10 mouse cellular contexts compared by ENCODE assay signal in genomic region chr1:132385266-132385665, GRCm38 (mm10). TPM values are rescaled to one million over a fixed set of nuclear protein-coding genes. Genes with fewer than 3 reads are reported as not detected.
A peak's percentile ranks its signal among the peaks of the same experiment; 100 is the strongest.
DNase-seq lines count a peak whose midpoint lies in the region; ATAC-seq and TF ChIP-seq lines count a peak whose summit lies in the region.
"Had no signal": no experiment of that assay in that cellular context is flagged by ENCODE, and none has a peak within 500 bp of the region (broad histone marks: within the 10 kb centered on the region; RNA-seq: fewer than 3 reads in every experiment).

No protein-coding gene starts in this region.

- peak overlapping the region; percentile 77 for H3K27ac ChIP-seq in hindbrain, embryonic 13.5 days
- H3K27ac ChIP-seq in midbrain, embryonic 10.5 days (replicated peaks), result peak overlapping the region; percentile 50
- H3K27ac ChIP-seq: stomach, embryonic 15.5 days had no signal

- peaks cover 81% of the 10 kb centered on the region for H3K4me1 ChIP-seq in hindbrain, embryonic 13.5 days (replicated peaks)
- peaks cover 70% of the 10 kb centered on the region for H3K4me1 ChIP-seq in midbrain, embryonic 10.5 days

- in situ Hi-C loops in Patski (cut with MboI; ENCODE audit: low pct_unique_long_range_greater_than_20kb), result no loop called here

- H3K4me2 ChIP-seq in hindbrain, embryonic 13.5 days, result peak overlapping the region; percentile 27
- H3K4me2 ChIP-seq: stomach, embryonic 15.5 days had no signal

- H3K9me3 ChIP-seq in hindbrain, embryonic 13.5 days, result no peaks in the 10 kb centered on the region
- no peaks in the 10 kb centered on the region for H3K9me3 ChIP-seq in midbrain, embryonic 10.5 days (replicated peaks)
- H3K9me3 ChIP-seq: stomach, embryonic 15.5 days had no signal

- DNase-seq in embryo, embryonic 10 days (ENCODE audit: low spot score), result peak; percentile 62
- no peak for DNase-seq in embryo, embryonic 9.5 days (ENCODE audit: extremely low spot score)
- DNase-seq in Patski (ENCODE audit: low read depth, low spot score), result no peak
- no peak for DNase-seq in midbrain, embryonic 10.5 days (ENCODE audit: low spot score)
- DNase-seq in adrenal gland, postnatal 4 days (ENCODE audit: low spot score in 2 of 2), result no peak
- DNase-seq in layer of hippocampus, adult 18-20 months (ENCODE audit: low spot score in 2 of 2), result no peak
- no peak for DNase-seq in heart, postnatal 4 days

- H3K27me3 ChIP-seq in Patski, result no peaks in the 10 kb centered on the region
- no peaks in the 10 kb centered on the region for H3K27me3 ChIP-seq in hindbrain, embryonic 13.5 days
- no peaks in the 10 kb centered on the region for H3K27me3 ChIP-seq in midbrain, embryonic 10.5 days (ENCODE audit: low read depth, poor library complexity, severe bottlenecking)
- H3K27me3 ChIP-seq: stomach, embryonic 15.5 days had no signal

- 35% methylated on average over 14 of the region's 14 CpGs for WGBS in hindbrain, embryonic 13.5 days
- WGBS in midbrain, embryonic 10.5 days, result 82% methylated on average over 14 of the region's 14 CpGs

- peak; percentile 12 for ATAC-seq in Patski
- peak; percentile 33; the same call in 1 of the 2 replicates for ATAC-seq in hindbrain, embryonic 13.5 days (ENCODE audit: low FRiP score)
- ATAC-seq: lung, postnatal 0 days had no signal

- POLR2A ChIA-PET in Patski (lab: Charles Lee), result interaction anchor here (0.9 kb wide), 1 partner anchor 32 kb away, joined by 5 read pairs; the partner anchor contains the start of gene Dstyk

- TF ChIP-seq CTCF in Patski (IDR thresholded peaks at IDR 0.05), result no peak

- CTCF ChIA-PET in Patski (lab: Charles Lee), result interaction anchor here (1.6 kb wide), 1 partner anchor 11 kb away, joined by 4 read pairs; no protein-coding TSS in a partner anchor

- H3K4me3 ChIP-seq in hindbrain, embryonic 13.5 days, result no peak overlapping the region; the same call in 1 of the 2 replicates
- no peak overlapping the region for H3K4me3 ChIP-seq in midbrain, embryonic 10.5 days
- H3K4me3 ChIP-seq: stomach, embryonic 15.5 days had no signal

- H3K36me3 ChIP-seq in hindbrain, embryonic 13.5 days, result peaks cover 11% of the 10 kb centered on the region
- H3K36me3 ChIP-seq in midbrain, embryonic 10.5 days, result peaks cover 27% of the 10 kb centered on the region
- H3K36me3 ChIP-seq: stomach, embryonic 15.5 days had no signal

- H3K9ac ChIP-seq in hindbrain, embryonic 13.5 days, result peak overlapping the region; percentile 43; the same call in 1 of the 2 replicates
- H3K9ac ChIP-seq: stomach, embryonic 15.5 days had no signal

RNA-seq across cellular contexts. Expression of gene Tmcc2, which starts 5.8 kb away (rescaled TPM):
- 12.2 TPM for polyA plus RNA-seq in Patski (2021)
- 24.6 and 25.7 TPM in 2 replicates for polyA plus RNA-seq in hindbrain, embryonic 13.5 days (2015; fragmentation: Nextera tagmentation; extraction: Ambion mirVana)
- polyA plus RNA-seq in midbrain, embryonic 10.5 days (2016; fragmentation: Nextera tagmentation; extraction: Ambion mirVana), result 9.6 and 13.3 TPM in 2 replicates
- 10 to 100 TPM; 32.8 to 50.6 TPM for total RNA-seq in adrenal gland, postnatal 4 days (2021)
- total RNA-seq in layer of hippocampus, adult 18-20 months (2021), result 100 to 1,000 TPM; 250 to 270 TPM
- 10 to 100 TPM; 17.0 to 17.5 TPM for total RNA-seq in heart, postnatal 4 days (2021)

RNA-seq across cellular contexts. Expression of gene Dstyk, which starts 32.1 kb away (rescaled TPM):
- 26.8 TPM for polyA plus RNA-seq in Patski (2021)
- 10.0 and 10.3 TPM in 2 replicates for polyA plus RNA-seq in hindbrain, embryonic 13.5 days (2015; fragmentation: Nextera tagmentation; extraction: Ambion mirVana)
- polyA plus RNA-seq in midbrain, embryonic 10.5 days (2016; fragmentation: Nextera tagmentation; extraction: Ambion mirVana), result 11.8 and 13.9 TPM in 2 replicates
- total RNA-seq in adrenal gland, postnatal 4 days (2021), result 10 to 100 TPM; 28.3 to 29.0 TPM
- total RNA-seq in layer of hippocampus, adult 18-20 months (2021), result 10 to 100 TPM; 53.2 to 53.9 TPM
- total RNA-seq in heart, postnatal 4 days (2021), result 10 to 100 TPM; 16.9 to 17.3 TPM

Comparison
In these comparisons a context has a peak if more than half of its experiments do, and no peak if none do; other contexts are left out.
1. RNA of gene Tmcc2, which starts 5.8 kb away (total RNA-seq): 250 to 270 TPM in layer of hippocampus, adult 18-20 months; 32.8 to 50.6 TPM in adrenal gland, postnatal 4 days and 17.0 to 17.5 TPM in heart, postnatal 4 days; every median in the first group is over 4 times any median in the second.